Mouse (Mus musculus) brain, embryonic 14.5 days (tissue): Measurements from ENCODE around the gene Spg7.

Source experiments
- CTCF ChIP-seq: fragments of 200-500 bp; IDR thresholded peaks from 2 replicates; pipeline ENCODE4 v1.5.1; 2012; ENCODE audit warnings: inconsistent platforms, mild to moderate bottlenecking, moderate library complexity, borderline replicate concordance; ENCODE audit not compliant: insufficient read depth, insufficient read length; ENCODE audit errors: extremely low read depth
- POLR2A ChIP-seq: fragments of 200-500 bp; IDR thresholded peaks from 2 replicates; pipeline ENCODE4 v1.6.1; 2012; ENCODE audit warnings: mild to moderate bottlenecking, inconsistent platforms, borderline replicate concordance; ENCODE audit not compliant: poor library complexity, insufficient read depth, insufficient read length, severe bottlenecking; ENCODE audit errors: extremely low read depth

DNA sequence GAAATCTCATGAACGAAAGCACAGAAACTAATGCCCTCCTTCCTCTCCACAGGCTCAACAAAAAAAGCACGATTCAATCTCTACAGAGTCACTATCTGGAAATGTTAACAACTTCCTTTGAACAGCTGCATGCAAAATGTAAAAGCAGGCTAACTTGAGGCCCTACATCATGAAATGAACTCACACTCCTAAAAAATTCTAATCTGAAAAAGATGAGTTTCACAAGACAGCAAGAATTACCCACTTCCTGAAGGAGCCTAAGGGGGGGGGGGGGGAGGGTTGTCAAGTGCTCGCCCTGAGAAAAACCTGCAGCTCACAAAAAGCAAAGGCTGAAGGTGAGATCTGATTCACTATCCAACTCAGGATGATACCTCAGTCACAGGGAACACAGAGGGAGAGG lies 47.7 kb upstream of the Spg7 start:
- no peak for TF ChIP-seq CTCF
- TF ChIP-seq POLR2A: no peak
